Mouse (Mus musculus) lung, postnatal 0 days (tissue): ENCODE results near the gene Hsd17b12.

Source experiments
- CTCF ChIP-seq: IDR thresholded peaks from 2 replicates; pipeline ENCODE4 v1.5.1; 2016; ENCODE audit warnings: antibody characterized with exemption, mild to moderate bottlenecking
- EP300 ChIP-seq: IDR thresholded peaks from 2 replicates; pipeline ENCODE4 v1.6.1; 2016; ENCODE audit warnings: antibody characterized with exemption, mild to moderate bottlenecking, control low read depth

DNA sequence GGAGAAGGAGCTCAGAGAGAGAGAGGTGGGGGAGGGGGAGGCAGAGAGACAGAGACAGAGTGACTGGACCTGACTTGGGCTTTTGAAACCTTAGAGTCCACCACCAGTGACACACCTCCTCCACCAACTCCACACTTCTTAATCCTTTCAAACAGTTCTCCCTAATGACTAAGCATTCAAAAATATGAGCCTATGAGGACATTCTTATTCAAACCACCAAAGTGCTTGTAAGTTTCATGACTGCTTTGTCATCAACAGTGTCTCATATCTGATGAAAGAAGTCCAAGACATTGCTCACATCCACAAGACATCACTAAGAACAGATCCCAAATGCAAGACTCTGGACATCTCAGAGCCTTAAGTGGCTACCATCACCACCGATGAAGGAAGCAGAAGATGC, 67.9 kb downstream of the Hsd17b12 start:
- TF ChIP-seq CTCF (no peak), EP300 (no peak)
